Mouse (Mus musculus): ENCODE measurements around the gene Guk1.

Guk1 gene

DNA sequence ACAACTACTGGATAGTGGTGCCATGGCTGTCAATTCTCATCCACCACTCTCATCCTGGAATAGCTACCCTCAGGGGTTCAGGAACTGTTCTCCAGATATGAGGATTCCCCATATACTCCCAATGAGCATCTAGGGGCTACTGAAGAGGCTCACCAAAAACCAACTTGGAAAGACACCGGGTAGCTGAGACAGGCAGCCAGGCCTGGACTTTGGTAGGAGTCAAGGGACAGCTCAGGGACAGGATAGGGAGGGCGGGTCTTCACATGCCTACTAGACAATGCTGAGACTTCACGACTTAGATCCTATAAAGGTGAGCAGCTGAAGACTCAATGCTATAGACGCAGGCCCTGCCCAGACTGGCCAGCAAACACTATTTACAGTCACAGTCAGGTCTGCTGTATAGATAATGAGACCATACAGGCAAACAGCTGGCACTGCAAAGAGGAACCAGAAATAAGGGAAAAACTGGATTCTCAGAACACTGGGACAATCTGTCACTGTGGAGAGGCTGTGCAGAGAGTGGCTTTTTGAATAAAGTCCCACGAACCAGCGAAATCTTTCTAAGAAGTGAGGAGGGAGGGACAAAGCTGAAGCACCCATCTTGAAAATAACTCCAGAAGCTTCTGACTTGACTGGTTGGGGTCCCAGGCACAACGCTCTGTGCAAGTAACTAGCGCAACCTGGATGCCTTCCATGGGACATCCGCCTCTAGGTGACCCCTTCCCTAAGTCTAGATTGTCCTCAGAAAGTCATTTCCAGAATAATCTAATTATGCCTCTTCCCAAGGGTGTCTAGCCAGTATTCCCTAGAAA, 29.4 kb downstream of the Guk1 start:
- DNase-seq: no peak

DNA sequence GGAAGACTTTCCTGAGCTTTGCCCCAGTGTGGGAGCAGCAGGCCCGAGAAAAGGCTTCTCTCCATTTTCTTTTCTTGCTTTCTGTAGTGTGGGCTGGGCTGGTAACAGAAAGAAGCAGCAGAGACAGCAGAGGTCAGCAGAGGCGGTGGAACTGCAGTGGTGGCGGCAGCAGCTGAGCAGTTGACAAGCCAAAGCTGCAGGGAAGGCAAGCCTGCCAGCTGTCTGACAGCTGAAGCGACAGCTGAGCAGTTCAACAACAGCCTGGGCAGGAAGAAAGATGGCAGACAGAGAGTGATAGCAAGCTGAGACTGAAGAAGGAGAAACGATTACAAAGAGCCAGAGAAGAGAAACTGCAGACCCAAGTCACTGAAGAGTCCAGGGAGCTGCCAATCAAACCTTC, 30.6 kb downstream of the Guk1 start:
- DNase-seq: no peak

DNA sequence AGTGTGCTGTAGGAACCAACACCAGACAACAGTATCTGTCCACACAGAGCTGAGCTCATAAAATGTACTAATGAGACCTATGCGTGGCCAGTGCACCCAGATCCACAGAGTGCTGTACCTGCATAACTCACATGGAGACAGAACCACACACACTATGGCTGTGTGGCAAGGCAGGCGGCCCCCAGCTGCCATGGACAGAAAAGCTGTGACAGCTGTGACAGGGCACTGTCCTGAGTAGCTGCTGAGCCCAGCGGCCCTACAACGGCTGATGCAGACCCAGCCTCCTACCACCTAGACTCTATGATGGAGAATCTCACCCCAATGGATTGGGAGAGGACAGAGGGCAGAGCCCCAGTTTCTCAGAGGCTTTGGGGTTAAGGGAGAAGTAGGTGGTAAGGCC, 32.5 kb downstream of the Guk1 start:
- DNase-seq: no peak

DNA sequence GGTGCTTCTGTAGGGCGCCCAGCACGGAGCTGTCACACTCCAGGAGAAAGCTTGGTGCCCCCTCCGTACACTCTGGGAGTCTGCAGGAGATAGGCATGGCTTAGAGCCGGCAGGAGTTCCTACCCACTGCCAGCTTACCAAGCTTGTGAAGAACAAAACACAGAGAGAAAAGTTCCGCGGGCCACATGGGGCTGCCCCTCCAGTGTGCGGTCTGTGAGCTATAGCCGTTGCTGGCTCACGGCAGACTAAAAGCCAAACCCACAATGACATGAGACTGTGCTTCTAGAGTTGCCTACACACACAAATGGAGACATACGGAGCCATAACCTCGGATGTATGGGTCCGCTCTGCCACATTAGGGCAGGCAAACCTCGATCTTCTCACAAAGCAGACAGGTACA, 32.9 kb downstream of the Guk1 start:
- no peak for DNase-seq

DNA sequence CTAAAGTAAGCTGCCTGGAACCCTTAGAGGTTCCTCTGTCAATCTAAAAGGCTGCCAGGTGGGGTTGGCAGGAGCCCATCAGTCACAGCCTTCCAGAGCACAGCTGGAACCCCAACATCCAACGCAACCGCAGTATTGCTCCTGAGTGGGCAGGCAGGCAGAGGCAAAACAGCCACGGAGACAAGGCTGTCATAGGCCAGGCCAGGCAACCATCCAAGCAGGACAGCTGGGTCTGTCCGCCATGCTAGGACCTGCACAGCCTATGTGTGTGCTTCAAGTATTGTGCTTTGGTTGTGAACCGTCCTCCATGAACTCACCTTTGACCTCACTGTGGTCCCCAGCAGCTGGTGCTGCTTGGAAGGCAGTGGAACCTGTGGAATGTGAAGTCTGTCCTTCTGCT, 36.1 kb downstream of the Guk1 start:
- DNase-seq: no peak

DNA sequence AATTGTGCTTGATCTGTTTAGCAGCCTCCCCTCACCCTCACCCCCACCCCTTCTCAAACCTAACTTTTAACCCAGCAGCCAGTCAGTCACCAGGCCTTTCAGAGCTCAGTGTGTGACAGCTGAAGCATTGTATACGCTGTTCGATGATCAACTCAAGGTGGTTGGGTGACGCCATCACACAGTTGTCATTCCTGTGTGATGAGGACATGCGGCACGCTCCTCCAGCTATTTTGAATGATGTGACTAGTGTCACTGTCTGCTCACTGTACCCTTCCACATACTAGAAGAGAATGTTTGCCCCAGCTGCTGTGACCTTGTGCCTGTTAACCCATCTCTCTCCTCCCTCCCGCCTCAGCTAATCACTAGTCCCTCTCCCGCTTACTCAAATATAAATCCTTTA, 37.8 kb downstream of the Guk1 start:
- DNase-seq: no peak

DNA sequence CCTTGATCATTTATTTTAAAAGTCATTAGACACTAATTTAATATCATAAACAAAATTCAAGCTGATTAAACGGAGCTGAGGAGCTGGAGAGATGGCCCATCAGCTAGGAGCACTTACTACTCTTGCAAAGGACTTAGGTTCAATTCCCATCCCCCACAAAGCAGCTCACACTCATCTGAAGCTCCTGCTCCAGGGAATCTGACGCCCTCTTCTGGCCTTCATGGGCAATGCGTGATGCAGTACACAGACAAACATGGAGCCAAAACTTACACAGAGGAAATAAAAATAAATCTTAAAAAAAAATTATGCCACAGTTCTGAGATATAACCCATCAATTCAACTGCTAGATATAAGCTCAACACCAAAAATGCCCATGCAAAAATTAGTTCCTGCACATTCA, 40.3 kb downstream of the Guk1 start:
- DNase-seq: no peak

DNA sequence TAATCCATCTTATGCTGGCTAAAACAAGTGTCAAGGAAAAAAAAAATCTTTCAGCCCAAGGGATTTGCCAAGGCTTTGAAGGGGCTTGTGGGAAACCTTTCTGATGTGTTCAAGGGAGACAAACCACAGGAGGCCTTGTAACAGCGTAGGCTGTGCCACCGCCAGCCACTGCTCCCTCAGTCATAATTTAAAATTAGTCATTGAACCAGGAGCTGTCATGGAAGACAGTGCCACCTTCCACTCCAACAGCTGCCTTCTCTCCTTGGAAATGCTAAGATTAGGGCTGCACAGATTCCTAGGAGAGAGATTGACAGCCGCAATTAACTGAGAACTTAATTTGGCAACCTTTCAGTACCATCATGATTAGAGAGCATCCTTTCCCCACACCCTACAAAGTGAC, 42.7 kb downstream of the Guk1 start:
- DNase-seq: no peak

DNA sequence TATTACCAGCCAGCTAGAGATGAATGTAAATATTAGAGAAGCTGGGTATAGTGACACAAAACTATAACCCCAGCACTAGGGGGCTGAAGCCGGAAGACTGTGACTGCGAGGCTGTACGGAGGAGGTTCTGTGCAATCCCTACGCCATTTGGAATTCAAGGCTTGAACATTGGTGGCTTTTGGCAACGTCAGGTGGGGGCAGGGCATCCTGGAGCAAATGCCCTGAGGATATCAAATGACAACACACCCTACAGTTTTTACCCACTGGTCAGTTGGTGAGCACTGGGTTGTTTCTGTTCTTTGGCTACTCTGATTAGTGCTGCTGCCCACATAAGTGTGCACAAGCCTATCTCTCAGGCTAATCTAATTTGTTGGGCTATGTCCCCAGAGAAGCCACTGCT, 49.0 kb downstream of the Guk1 start:
- DNase-seq: no peak

DNA sequence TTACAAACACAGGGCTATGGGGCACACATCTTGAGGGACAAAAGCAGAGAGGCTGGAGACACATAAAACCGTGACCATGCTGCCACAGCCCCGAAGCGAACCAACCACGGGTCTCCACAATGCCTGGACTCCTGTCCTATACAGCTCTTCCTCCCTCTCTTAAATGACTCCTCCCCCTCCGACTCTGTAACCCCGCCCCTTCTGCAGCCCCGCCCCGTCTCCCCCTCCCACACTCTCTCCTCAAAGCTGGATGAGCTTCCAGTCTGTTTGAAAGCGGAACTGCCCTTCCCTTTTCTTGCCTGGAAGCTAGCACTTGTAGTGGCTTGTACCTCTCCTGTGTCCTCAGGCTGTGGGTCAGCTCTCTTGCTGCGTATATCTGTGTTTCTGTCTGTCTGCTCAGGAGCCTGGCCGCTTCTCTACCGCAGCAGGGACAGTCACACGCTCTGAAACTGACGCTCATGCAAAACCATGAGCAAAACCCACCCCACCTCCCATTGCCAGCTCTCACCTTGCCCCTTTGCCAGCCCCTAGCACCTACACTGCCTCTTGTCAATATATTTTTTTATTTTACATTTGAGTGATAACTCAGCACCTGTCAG, 50.1 kb downstream of the Guk1 start:
- DNase-seq: no peak

DNA sequence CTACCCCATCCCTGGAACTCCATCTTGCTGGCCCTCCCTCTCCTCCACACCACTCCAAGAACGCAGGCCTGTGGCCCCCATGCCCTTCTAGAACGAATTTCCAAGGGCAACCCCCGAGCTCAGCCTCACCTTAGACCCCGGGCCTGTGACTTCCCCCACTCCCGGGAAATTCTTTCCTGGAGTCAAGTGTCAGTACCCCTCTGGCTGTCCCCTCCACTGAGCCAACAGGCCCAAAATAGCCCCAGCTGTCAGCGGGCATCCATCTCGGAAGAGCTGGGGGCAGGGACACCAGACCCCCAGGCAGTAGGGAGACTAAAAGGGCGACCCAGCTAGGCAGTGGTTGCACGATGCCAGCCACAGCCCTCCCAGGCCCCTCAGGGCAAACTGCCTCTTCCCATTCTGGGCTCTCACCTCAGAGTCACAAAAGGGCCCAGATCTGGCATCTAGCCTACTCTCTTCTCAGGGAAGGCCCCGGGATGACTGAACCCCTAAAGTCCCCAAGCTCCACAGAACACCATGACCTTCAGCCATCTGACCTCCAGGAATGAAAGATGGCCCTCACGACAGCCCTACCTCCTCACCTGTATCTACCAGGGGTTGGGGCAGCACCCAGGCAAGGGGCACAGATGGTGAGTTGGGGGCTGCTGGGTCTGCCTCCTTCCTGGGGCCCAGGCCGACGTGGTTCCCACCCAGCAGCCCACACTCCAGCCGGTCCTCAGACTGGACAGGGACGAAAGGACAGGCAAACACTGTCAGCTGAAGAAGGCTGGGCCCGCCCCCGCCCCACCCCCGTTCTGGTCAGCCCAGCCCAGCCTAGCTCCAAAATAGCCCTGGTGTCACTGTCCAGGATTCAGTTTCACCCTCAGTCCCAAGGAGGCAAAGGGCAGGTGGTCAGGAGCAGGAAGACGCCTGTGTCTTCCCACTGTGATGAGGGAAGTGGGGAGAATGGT, 53.2 kb downstream of the Guk1 start:
- no peak for DNase-seq

DNA sequence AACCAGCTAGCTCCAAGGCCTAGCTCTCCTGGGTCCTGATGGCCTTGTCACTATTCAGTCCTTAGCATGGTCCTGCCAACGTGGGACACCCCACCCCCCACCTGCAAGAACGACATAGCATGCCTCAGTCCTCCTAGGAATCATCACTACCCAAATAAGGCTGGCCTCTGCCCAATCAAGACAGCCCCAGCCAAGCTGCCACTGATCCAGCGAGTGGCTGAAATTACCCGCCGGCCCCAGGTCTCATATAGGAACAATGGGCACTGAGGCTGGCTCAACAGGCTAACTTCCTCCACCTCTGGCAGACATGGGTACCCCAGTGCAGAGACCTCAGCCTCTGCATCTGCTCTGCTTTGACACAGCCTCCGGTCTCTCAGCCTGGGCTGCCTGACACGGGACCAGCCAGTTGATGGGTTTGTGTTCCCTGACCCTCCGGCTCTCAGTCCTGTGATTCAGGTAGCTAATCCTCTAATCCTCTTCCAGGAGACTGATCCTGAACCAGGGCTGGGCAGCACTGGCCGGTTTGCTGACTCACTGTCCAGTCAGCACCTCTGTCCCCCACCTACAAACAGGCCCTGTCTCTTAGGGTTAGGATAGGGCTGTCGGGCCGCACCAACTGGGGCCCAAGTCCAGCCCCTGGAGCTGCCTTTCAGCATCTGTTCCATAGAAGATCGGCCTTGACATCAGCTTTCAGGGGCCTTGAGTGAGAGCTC, 54.9 kb downstream of the Guk1 start:
- no peak for DNase-seq

DNA sequence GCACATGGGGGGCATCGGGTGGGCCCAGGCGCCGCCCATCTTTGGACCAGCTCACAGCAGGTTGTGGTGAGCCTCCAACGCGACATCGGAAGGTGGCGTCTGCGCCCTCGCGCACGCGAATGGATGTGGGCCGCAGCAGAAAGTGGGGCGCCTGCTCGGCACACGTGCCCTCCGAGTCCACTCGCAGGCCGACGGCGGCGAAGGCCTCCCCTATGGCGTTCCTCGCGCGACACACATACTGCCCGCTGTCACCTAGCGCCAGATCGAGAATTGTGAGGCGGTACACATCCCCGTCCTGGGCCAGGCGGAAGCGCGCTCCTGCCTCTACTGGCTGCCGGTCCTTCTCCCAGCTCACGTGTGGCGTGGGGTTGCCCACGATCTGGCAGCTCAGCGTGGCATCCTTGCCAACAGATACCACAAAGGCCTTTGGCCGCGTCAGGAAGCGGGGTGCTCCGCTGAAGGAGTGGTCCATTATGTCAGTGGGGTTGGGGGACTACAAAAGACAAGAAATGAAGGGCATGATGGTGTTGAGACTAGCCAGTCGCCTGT, 56.0 kb downstream of the Guk1 start, which contains the start of gene Obscn:
Gene Obscn (minus strand): TSS at position 499 of the 549 bp plus-strand sequence.
- no peak for DNase-seq

DNA sequence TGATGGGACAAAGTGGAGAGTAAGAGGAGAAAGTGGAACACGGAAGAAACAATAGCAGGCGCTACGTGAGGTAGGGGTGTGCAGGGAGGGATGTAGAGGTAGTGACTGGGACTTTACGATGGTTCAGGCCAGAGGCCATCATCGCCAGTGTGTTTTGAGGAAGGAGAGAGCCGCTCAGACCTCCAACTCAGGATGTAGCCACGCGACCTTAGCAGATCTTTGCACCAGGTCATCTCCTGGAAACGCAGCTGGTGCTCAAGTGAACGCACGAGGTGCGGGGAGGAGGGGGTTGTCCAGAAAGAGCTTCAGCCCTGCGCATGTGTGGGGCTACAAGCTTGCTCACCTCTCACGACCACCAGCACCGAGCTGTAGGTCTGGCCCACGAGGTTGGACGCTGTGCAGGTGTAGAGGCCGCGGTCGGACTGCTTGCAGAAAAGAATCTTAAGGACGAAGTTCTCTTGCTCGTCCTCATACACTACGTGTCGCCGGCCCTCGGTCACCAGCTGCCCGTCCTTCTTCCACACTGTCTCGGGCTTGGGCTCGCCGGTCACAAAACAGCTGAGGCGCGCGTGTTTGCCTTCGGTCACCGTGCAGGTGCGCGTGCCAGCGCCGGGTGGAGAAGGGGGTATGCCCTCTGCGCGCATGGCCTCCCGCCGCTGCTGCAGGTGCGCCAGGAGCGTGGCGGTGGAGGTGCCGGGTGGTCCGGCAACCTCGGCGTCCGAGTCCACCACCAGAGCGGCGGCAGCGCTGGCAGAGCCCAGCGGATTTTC, 56.8 kb downstream of the Guk1 start:
- no peak for DNase-seq

DNA sequence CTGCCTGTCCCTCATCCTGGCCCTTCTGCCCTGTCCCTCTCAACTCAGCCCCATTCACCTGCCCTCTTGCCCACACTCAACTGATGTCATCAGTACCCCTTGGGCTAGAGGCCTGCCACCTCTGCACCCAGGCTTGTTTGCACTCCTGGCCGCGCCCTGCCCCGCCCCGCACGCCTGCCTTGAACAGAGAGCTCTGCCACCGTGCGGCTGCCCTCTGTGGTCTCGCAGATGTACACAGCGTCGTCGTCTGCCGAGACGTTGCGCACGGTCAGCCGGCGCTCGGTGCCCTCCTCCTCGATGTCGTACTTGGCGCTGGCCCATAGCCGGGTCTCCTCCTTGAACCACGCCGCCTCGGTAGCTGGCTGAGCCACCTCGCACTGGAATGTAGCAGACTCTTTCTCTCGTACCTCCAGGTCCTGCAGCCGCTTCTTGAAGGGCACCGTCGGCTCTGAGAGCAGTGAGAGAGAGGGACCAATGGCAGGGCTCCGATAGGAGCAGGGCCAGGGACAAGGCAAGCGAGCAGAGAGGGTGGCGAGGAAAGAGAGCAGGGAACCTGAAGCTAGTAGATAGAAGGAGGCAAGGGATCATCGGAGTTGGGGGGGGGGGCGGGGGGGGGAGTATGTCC, 57.5 kb downstream of the Guk1 start:
- DNase-seq: no peak

Data from cerebellum, adult 11 months (tissue).